Mouse (Mus musculus): ENCODE measurements at regions not wholly inside any gene's neighbourhood (a gene's known extent, or its start where the extent isn't known, plus 50 kb on each side); places are given as distances from the start of the nearest gene placed in this dataset.

- TF ChIP-seq TCF12 (IDR thresholded peaks at IDR 0.05; ENCODE audit: insufficient read depth, poor library complexity, severe bottlenecking): no peak
- no peak for TF ChIP-seq POLR2A (IDR thresholded peaks at IDR 0.05; ENCODE audit: insufficient read length, low read depth)
- no peak for TF ChIP-seq MYOD1 (IDR thresholded peaks at IDR 0.05; ENCODE audit: control insufficient read depth in 1 of 3, insufficient read length in 2 of 3, low read depth in 2 of 3)
- TF ChIP-seq CEBPB (IDR thresholded peaks at IDR 0.05; ENCODE audit: insufficient read depth, poor library complexity, severe bottlenecking): no peak
- no peak for TF ChIP-seq USF1 (IDR thresholded peaks at IDR 0.05; ENCODE audit: low read depth)
- no peak for TF ChIP-seq POLR2AphosphoS2 (IDR thresholded peaks at IDR 0.05; ENCODE audit: insufficient read length, low read depth)
- TF ChIP-seq REST (IDR thresholded peaks at IDR 0.05; ENCODE audit: insufficient read depth, insufficient read length): no peak
- no peak for TF ChIP-seq TCF3 (IDR thresholded peaks at IDR 0.05; ENCODE audit: insufficient read length, low read depth)
- TF ChIP-seq MAX (IDR thresholded peaks at IDR 0.05; ENCODE audit: low read depth): no peak
- no peak for TF ChIP-seq E2F4 (IDR thresholded peaks at IDR 0.05; ENCODE audit: insufficient read depth)
- no peak for TF ChIP-seq SRF (IDR thresholded peaks at IDR 0.05; ENCODE audit: control insufficient read depth, insufficient read length, low read depth)
- no peak for TF ChIP-seq MYOG (IDR thresholded peaks at IDR 0.05; ENCODE audit: control insufficient read depth in 1 of 3, insufficient read depth in 1 of 3, insufficient read length in 2 of 3, low read depth in 2 of 3)
Observed at GRCm38 (mm10) chr17:65105622-65106021, 269.8 kb upstream of the 4930583I09Rik start.

GRCm38 (mm10) chr17:65101157-65101556, 265.3 kb upstream of the 4930583I09Rik start:
- no peaks in the 10 kb centered on the region for H3K27me3 ChIP-seq (ENCODE audit: control insufficient read depth, insufficient read depth, insufficient read length)

More at GRCm38 (mm10) chr17:65105622-65106021, 269.8 kb upstream of the 4930583I09Rik start:
- Histone ChIP-seq H3K36me3 (ENCODE audit: control insufficient read depth, insufficient read depth) (no peaks in the 10 kb centered on the region), H3ac (ENCODE audit: control insufficient read depth, insufficient read length) (no peak overlapping the region), H3K79me2 (ENCODE audit: control insufficient read depth, insufficient read depth) (no peaks in the 10 kb centered on the region), H3K4me2 (ENCODE audit: low read depth) (no peak overlapping the region), H3K4me3 (no peak overlapping the region), H3K27me3 (ENCODE audit: control insufficient read depth, insufficient read depth, insufficient read length) (no peaks in the 10 kb centered on the region)

GRCm38 (mm10) chr17:65082249-65082648, 246.4 kb upstream of the 4930583I09Rik start:
- no peaks in the 10 kb centered on the region for H3K27me3 ChIP-seq (ENCODE audit: control insufficient read depth, insufficient read depth, insufficient read length)
- no peaks in the 10 kb centered on the region for H3K36me3 ChIP-seq (ENCODE audit: control insufficient read depth, insufficient read depth)
- H3ac ChIP-seq (ENCODE audit: control insufficient read depth, insufficient read length): no peak overlapping the region
- no peak overlapping the region for H3K4me2 ChIP-seq (ENCODE audit: low read depth)
- no peak overlapping the region for H3K4me3 ChIP-seq
- TF ChIP-seq MAX (IDR thresholded peaks at IDR 0.05; ENCODE audit: low read depth): no peak
- no peak for TF ChIP-seq TCF12 (IDR thresholded peaks at IDR 0.05; ENCODE audit: insufficient read depth, poor library complexity, severe bottlenecking)
- no peak for TF ChIP-seq TCF3 (IDR thresholded peaks at IDR 0.05; ENCODE audit: insufficient read length, low read depth)
- no peak for TF ChIP-seq REST (IDR thresholded peaks at IDR 0.05; ENCODE audit: insufficient read depth, insufficient read length)
- TF ChIP-seq MYOD1 (IDR thresholded peaks at IDR 0.05; ENCODE audit: control insufficient read depth in 1 of 3, insufficient read length in 2 of 3, low read depth in 2 of 3): no peak
- no peak for TF ChIP-seq POLR2AphosphoS2 (IDR thresholded peaks at IDR 0.05; ENCODE audit: insufficient read length, low read depth)
- no peak for TF ChIP-seq CEBPB (IDR thresholded peaks at IDR 0.05; ENCODE audit: insufficient read depth, poor library complexity, severe bottlenecking)
- TF ChIP-seq MYOG (IDR thresholded peaks at IDR 0.05; ENCODE audit: control insufficient read depth in 1 of 3, insufficient read depth in 1 of 3, insufficient read length in 2 of 3, low read depth in 2 of 3): no peak
- TF ChIP-seq E2F4 (IDR thresholded peaks at IDR 0.05; ENCODE audit: insufficient read depth): no peak
- no peak for TF ChIP-seq USF1 (IDR thresholded peaks at IDR 0.05; ENCODE audit: low read depth)
- TF ChIP-seq SRF (IDR thresholded peaks at IDR 0.05; ENCODE audit: control insufficient read depth, insufficient read length, low read depth): no peak
- TF ChIP-seq POLR2A (IDR thresholded peaks at IDR 0.05; ENCODE audit: insufficient read length, low read depth): no peak
- H3K79me2 ChIP-seq (ENCODE audit: control insufficient read depth, insufficient read depth): no peaks in the 10 kb centered on the region

More at GRCm38 (mm10) chr17:65101157-65101556, 265.3 kb upstream of the 4930583I09Rik start:
- H3K79me2 ChIP-seq (ENCODE audit: control insufficient read depth, insufficient read depth): no peaks in the 10 kb centered on the region
- H3K36me3 ChIP-seq (ENCODE audit: control insufficient read depth, insufficient read depth): no peaks in the 10 kb centered on the region
- no peak overlapping the region for H3ac ChIP-seq (ENCODE audit: control insufficient read depth, insufficient read length)
- no peak for TF ChIP-seq CEBPB (IDR thresholded peaks at IDR 0.05; ENCODE audit: insufficient read depth, poor library complexity, severe bottlenecking)
- no peak for TF ChIP-seq POLR2A (IDR thresholded peaks at IDR 0.05; ENCODE audit: insufficient read length, low read depth)
- no peak for TF ChIP-seq POLR2AphosphoS2 (IDR thresholded peaks at IDR 0.05; ENCODE audit: insufficient read length, low read depth)
- TF ChIP-seq TCF3 (IDR thresholded peaks at IDR 0.05; ENCODE audit: insufficient read length, low read depth): no peak
- peak overlapping the region; percentile 14 for H3K4me2 ChIP-seq (ENCODE audit: low read depth)
- no peak overlapping the region for H3K4me3 ChIP-seq

GRCm38 (mm10) chr17:65081779-65082086, 245.9 kb upstream of the 4930583I09Rik start:
- no peaks in the 10 kb centered on the region for H3K79me2 ChIP-seq (ENCODE audit: control insufficient read depth, insufficient read depth)
- no peak overlapping the region for H3K4me2 ChIP-seq (ENCODE audit: low read depth)
- no peak overlapping the region for H3ac ChIP-seq (ENCODE audit: control insufficient read depth, insufficient read length)
- no peak for TF ChIP-seq MYOD1 (IDR thresholded peaks at IDR 0.05; ENCODE audit: control insufficient read depth in 1 of 3, insufficient read length in 2 of 3, low read depth in 2 of 3)
- no peak for TF ChIP-seq USF1 (IDR thresholded peaks at IDR 0.05; ENCODE audit: low read depth)
- TF ChIP-seq MAX (IDR thresholded peaks at IDR 0.05; ENCODE audit: low read depth): no peak
- no peak for TF ChIP-seq POLR2AphosphoS2 (IDR thresholded peaks at IDR 0.05; ENCODE audit: insufficient read length, low read depth)
- TF ChIP-seq E2F4 (IDR thresholded peaks at IDR 0.05; ENCODE audit: insufficient read depth): no peak
- TF ChIP-seq REST (IDR thresholded peaks at IDR 0.05; ENCODE audit: insufficient read depth, insufficient read length): no peak
- no peak for TF ChIP-seq MYOG (IDR thresholded peaks at IDR 0.05; ENCODE audit: control insufficient read depth in 1 of 3, insufficient read depth in 1 of 3, insufficient read length in 2 of 3, low read depth in 2 of 3)
- TF ChIP-seq CEBPB (IDR thresholded peaks at IDR 0.05; ENCODE audit: insufficient read depth, poor library complexity, severe bottlenecking): no peak
- TF ChIP-seq POLR2A (IDR thresholded peaks at IDR 0.05; ENCODE audit: insufficient read length, low read depth): no peak
- no peak for TF ChIP-seq SRF (IDR thresholded peaks at IDR 0.05; ENCODE audit: control insufficient read depth, insufficient read length, low read depth)
- no peak for TF ChIP-seq TCF3 (IDR thresholded peaks at IDR 0.05; ENCODE audit: insufficient read length, low read depth)
- TF ChIP-seq TCF12 (IDR thresholded peaks at IDR 0.05; ENCODE audit: insufficient read depth, poor library complexity, severe bottlenecking): no peak
- no peaks in the 10 kb centered on the region for H3K27me3 ChIP-seq (ENCODE audit: control insufficient read depth, insufficient read depth, insufficient read length)
- H3K4me3 ChIP-seq: no peak overlapping the region
- H3K36me3 ChIP-seq (ENCODE audit: control insufficient read depth, insufficient read depth): no peaks in the 10 kb centered on the region

All from myocyte (in vitro differentiated cells).